Mouse (Mus musculus) spleen, postnatal 4 days (tissue): Measurements from ENCODE around the gene Ryk.
"Not testable (repeated sequence)": the region's sequence is repeated elsewhere in the genome, so short reads cannot be mapped to it uniquely, and the experiment has no call there.

ENCODE experiments used
- DNase-seq, 2 experiments: peaks; one replicate each; pipeline ENCODE4 v3.0.0; 2022; ENCODE audit warnings: low spot score in 2 of 2

Gene Ryk

DNA sequence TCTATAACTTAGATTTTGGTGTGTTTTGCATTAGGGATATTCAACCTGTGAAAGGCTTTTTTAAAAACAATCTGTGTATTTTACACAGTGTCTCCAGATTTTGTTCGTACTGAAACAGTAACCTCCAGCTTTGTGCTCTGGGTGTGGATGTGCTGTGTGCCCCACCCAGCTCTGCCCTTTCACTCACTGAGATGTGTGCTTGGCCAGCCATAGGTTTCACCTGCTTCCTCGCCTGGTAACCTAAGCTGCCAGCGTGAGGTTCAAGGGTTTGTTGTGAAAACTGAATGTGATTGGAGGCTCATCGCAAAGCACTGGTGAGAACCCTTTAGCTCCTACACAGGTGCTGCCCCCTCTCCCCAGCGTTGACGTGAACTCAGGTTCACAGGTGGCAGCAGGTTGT, 70.2 kb downstream of the Ryk start:
- no peak for DNase-seq

DNA sequence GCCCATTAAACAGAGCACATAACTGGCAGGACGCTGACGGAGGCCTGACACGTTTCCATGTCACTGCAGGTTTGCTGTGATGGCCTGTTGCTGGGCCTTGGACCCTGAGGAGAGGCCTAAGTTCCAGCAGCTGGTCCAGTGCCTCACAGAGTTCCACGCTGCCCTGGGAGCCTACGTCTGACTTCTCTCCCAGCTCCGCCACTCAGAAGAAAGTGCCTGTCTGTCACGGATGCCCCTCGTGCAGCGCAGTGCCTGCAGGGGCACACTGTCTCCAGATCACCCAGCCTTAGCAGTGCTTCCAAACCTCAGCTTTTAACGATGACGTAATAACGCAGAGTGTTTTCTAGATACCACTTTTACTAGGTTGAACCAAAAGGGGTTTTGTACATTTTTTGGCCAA, 72.1 kb downstream of the Ryk start:
- DNase-seq, result no peak

DNA sequence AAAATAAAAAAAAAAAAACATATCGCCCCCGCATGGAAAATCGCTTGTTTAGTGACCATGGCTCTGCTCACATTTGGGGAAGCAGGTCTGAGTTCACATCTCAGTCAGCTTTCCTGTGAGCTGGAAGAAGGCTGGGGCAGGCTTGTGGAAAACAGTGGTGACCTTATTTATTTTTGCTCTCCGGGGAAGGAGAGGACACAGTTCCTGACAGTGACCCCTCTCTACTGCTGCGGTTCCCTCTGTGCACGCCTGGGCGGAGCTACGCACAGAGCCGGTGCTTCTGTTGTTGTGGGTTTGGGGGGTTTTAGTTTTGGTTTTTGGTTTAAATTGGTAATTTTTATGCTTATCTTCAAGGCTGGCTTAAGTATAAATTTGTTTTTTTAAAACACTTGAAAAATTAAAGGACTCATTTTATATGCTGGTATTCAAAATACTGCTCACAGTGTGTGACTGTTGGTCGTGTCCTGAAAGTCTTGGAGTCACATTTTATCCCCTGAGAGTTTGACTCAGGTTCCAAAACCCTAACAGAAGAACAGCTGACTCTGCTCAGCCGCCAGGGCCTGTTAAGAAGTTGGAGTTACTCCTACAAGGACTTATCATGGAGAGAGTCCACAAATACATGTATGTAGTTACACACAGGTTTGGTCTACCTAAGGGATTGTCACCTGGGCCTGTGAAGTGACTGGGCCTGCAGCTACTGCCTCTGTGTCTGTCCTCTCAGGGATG, 73.0 kb downstream of the Ryk start:
- DNase-seq, result no peak

DNA sequence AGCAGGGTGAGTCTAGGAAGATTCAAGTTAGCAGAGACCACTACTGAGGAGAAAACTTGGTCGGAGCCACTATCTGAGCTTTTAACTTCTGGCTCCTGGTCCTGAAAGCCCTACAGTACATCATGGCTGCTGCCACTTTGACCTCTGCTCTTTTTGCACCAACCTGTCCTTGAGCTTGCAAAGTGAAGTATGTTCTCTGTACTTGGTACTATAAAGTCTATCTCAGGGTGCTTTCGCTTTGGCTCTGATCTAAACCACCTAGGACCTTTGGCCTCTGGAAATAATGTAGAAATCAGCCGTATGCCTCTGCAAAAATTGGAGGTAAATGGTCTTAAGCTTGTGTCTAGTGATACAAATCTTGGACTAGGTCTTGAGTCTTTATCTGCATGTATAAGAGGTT, 76.8 kb downstream of the Ryk start:
- no peak for DNase-seq

DNA sequence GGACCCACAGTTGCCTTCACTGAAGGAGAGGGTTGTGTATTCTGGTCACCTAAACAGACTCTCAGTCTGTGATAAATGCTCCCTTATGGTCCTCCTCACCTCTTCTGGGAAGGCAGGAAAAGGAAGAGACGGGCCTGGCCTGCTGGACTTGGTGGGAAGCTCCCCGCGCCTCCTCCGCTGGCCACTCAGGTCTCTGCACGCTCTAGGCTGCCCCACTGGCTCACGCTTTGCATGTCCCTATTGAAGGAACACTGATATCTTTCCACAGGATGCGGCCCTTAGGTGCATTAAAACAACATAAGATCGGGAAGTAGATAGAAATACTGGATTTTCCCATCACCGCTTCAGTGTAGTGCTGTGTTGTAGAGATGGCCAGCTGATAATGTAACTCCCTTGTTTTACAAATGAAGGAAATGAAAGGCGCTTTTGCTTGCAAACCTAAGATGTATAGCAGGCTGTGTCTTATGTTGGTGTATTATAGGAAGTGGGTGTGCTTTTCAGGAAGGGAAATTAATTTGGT, 77.9 kb downstream of the Ryk start:
- no peak for DNase-seq

DNA sequence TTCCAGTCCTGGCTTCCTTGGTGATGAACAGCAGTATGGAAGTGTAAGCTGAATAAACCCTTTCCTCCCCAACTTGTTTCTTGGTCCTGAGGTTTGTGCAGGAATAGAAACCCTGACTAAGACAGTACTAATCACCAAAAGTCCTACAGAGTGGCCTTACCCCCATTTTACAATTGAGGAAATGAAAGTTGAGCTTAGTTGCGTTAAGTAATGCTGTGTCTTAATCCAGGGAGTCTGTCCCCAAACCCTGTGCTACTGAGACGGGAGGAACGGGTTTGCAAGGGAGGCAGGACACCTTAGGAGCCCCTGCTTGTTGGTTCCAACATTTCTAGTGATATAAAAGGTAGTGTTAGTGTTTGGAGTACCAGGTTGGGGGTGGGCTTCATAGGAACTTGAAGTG, 78.9 kb downstream of the Ryk start:
- not testable (repeated sequence) for DNase-seq

DNA sequence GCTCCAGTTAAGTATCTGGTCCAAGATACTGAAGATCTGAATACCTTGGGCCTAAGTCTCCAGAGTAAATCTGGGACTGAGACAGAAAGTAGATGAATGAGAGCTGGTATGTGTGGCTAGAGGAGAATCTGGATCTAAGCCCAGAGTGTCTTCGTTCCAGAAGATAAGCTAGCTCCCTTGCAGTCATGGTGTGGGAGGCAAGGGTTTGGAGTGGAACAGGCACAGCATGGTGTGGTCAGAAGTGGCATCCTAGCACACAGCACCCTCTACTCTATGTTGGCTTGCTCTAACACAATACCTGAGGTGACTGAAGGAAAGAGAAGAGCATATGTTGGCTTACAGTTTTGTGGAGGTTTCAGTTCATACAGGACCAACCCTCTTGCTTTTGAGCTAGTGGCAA, 79.9 kb downstream of the Ryk start:
- DNase-seq, result no peak

DNA sequence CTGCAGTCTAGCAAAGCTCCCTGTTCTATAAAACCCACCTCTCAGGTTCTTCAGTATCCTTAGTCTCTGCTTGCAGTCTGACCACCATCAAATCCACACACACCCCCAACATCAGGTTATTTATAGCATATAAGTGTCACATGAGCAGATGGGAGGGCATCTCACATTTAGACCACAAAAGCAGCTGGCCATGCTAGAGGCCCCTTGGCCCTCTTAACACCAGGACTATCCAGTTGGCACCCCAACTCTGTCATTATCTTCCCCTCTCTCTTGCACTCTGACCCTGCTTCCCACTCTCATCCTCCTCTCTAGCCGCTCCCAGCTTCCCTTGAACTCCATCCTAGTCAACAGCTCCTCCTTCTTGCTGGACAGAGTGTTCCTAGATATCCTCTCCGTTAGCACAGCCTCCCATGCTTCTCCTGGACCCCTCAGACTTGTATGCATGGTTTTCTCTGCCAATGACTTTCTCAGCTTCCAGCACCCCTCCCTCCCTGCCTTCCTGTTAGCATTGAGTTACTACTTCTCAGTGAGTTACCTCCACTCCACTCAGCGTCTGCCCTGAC, 80.7 kb downstream of the Ryk start:
- DNase-seq, result no peak

DNA sequence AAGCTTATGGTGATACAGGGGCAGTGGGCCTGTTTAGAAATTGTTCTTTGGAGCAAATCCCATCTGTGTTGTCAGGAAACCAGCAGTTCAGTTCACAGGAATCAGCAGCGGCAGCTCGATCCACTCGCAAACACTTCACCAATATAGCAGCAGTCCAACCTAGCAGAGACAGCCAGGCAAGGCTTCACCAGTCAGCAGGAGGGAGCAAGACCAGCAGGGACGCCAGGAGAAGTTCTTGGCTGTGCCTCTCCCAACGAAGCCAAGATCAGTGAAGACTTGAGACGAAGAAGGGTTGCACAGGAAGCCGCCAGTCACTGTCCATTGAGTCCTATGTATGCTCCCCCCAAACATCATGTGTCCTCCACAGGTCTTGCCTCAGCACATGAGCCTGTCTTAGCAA, 81.4 kb downstream of the Ryk start:
- no peak for DNase-seq

DNA sequence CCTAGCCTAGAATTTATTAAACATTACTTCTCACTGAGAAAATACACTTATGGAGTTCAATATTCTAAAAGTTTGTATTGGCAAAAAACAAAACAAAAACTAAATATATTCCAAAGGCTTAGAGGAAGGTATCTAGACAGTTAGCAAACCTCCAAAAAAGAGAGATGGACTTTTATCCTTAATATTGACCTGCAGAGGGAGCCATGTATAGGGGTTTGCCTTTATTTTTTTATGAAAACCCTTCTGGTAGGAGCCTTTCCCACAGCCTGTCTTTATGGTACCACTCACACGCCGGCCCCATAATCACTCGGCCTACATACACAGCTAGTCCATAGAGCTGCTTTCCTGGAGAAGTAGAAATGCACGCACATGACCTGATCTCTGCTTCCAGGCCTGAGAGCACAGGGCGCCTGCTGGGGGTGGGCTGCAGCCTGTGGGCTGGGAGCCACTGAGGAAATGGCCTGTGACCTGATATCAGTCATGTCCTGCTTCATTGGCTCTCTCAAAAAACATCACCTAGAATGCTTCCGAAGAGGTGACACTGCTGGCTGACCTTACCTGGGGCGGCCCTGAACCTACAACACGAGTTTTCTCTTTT, 82.9 kb downstream of the Ryk start:
- no peak for DNase-seq

DNA sequence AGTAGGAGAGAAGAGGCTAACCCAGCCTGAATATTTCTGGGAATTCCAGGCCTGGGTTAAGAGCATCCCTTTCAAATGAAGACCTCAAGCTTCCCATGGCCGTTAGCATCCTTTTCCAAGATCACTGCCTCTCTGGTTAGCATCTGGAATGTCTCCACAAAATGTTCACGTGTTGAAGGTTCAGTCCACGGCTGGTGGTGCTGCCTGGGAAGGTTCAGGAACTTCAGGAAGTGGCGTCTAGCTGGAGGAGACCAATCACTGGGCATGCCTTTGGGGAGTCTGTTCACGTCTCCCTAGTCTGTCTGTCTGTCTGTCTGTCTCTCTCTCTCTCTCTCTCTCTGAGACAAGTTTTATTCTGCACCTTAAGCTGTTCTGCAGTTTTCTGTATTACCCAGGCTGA, 84.8 kb downstream of the Ryk start:
- no peak for DNase-seq

DNA sequence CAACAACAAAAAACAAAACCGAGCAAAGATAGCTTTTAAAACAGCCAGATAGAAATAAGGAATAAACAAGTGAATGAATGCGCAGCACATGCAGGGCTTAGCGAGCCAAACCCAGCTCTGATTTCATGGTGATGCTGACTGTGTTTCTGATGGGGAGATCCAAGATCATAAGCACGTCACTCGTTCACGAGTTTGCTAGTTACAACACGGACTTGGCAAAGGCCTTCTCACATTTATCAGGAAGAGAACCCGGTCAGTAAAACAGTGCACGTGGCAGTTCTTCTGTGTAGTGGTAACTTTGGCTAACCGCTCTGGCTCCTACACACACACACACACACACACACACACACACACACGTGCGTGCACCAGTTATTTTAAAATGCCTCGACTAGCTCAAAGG, 87.1 kb downstream of the Ryk start:
- no peak for DNase-seq

DNA sequence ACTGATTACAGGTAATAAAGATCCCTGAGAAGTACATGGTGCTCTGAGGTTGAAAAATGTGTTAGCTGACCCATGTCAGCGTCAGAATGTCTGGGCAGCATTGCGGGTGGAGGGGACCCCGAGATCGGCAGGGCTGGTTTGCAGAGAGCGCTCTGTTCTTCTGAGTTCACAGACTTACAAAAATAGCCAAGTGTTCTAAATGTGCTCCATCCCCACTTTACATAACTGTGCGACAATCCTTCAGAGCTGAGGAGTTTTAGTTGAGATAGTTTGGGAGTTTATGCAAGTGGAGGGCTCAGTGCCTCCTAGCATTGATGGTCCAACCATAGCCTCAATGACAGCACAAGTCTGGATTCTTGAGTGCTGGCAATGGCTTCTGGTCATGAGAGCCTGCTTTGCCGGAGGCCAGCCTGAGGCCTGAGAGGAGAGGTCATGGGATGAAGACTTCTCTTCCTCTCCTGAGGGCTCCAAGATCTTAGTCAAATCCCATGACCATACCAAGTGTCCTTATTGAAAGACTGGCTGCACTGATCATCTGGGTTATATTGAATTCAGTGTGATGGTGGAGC, 88.2 kb downstream of the Ryk start:
- no peak for DNase-seq

DNA sequence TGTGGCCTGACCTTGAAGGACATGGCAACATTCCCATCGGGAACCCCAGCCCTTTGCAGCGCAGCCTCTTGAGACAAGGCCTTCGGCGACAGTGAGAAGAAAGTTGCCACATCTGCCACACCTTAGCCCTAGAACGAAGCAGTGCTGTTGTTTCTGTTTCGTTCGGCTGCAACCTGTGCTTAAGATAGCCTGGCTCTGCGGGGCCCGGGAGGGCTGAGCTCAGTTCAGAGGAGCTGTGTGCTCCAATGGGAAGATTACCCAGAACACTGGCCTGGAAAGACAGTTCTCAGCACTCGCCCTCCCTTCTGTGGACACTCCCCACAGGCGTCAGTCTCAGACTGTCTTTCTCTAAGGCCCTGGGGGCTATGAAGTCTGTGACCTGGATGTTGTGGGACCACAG, 89.1 kb downstream of the Ryk start:
- no peak for DNase-seq

DNA sequence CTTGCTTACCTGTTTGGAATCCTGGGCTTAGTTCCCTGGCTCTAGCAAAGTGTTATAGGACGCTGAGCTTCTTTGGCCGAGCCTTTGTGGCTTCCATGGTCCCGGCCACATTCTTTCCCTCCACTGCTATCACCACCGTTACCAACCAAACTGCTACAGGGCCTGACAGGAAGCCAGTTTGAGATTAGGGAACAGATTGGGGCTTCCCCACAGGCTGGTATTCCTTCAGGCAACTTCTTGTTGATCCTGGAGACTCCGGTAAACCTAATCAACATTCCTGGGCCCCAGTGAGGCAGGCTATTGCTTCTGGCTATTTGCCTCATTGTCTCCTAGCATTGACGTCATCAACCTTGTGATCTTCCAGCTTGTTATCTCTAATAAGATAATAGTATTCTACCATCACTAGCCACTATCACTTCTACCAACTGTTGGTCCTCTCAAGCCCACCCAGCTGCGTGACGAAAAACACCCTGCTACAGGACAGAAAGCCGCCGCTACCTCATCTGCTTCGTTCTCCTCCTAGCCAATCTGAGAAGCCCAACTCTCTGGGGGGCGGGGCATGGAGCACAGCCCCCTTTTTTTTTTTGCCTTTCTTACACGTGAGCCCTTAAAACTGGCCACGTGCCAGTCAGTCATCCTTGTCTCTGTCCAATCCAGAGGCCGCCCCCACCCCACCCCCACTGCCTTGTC, 90.1 kb downstream of the Ryk start:
- no peak for DNase-seq

DNA sequence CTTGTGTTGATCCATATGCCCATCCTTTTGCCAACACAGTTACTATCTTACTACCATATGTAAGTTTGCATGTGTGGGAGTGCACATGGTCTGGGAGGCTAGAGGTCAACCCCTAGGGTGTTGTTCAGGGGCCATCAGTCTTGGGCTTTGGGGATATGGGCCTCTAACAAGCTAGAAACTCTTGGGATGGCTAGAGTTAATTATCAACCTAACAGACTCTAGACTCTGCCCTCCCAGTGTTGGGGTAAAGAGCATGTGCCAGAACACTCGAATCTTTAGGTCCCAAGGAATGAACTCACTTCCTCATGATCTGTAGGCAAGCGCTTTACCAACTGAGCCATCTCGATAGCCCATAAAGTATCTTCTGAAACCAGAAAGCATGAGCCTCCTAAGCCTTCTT, 91.4 kb downstream of the Ryk start:
- no peak for DNase-seq

DNA sequence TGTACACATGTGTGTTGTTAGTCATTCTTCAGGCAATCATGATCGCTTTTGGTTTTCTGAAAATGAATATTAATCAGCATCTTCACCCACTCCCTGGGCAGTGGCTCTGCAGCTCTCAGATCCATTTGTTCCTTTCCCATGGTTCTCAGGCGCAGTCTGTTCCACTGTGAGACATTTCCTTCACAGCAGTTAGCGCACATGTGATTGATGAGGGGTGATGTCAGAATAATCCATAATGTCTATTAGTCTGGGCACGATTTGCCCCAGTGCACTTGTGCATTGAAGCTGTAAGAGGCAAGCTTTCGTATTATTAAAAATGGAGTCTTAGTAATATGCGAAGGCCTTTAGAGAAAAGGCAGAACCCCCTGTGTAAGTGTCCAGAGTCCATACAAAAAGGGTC, 95.1 kb downstream of the Ryk start:
- DNase-seq, result no peak

DNA sequence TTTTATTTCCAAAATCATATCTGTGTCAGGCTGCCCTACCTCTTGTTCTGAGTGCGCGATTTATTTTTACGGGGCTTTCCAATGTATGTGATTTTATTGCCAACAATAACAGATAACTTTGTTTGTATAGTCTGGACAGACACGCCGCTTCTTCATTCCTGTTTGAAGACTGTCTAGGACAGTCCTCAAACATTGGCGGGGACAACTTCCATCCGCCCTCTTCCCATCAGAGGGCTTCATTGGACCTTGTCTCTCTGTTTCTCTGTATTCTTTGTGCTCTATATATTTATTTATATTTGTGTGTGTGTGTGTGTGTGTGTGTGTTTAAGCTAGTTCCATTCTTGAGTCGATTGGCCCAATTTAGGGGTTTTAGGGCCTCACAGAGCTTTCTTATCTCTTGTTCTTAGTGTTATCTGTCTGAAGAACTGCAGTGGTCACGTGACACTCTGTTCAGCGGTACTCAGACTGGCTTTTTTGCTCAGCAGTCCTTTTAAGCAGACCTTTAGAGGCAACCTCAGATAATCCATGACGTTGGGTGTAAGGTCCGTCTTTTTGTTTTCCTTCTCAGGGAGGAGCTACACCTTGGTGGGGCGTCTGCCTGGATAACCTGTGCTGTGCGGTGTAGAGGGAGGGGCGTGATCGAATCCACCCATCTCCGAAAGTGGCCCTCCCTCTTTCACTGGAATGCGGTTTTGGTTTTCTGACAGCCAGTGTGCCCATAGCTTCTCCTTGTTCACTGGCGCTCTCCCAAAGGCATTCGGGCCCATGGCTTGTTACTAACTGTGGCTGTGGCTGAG, 99.4 kb downstream of the Ryk start:
- no peak for DNase-seq

DNA sequence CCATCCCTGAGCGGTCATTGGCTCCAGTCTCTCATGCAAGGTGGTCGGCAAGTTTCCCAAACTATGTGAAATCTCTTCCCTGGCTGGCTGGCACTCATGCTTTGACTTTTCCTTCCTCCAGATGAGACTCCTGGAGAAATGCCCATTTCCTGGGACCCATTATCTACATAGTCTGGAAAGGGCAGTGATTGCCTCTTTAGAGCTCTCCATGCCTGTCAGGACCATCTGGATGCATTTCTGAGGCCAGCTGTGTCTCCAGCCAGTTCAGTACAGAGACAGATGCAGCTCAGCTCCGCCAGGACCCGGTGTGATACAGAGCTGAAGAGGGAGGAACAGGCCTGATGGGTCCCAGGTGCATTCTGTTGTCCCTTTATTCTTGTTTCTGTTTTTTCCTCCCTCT, 107.5 kb downstream of the Ryk start:
- no peak for DNase-seq

DNA sequence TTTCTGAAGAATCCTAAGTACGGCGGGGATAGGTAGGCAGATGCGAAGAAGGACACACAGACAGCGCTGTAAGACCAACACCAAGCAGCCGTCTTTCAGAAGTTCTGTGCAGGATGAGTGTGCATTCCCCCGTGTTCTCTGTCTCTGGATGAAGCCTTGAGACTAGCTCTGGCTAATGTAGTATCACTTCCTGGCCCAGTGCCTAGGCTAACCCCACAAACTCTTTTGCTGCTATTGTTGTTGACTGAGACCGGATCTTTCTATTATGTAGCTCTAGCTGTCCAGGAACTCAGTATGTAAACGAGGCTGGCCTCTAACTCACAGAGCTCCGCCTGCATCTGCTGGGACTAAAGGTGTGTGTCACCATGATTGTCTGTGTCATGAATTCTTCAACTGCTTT, 110.2 kb downstream of the Ryk start:
- DNase-seq, result no peak

DNA sequence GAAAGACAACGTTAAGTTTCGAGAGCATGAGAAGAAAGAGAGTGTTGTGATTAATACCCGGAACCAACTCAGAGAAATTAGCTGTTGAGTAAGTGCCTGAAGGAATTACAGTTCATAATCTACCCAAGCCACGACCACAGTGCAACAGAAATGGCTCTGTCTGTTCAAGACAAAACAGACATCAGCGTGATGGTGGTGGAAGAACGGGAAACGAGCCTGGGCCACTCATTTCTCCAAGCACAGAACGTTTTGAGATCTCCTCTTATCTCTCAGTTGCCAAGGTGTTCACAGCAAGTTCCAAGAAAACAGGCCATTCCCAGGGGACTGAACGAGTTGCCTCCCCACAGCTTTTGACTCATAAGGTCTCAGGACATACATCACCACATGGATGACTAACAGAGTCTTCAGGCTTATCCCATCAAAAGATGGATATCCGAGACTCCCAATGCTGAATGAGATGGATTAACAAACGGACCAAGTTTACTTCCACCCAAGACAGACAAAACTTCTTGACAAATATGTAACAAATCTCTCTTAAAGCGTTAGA, 111.8 kb downstream of the Ryk start:
- no peak for DNase-seq
